Mouse (Mus musculus) cerebellum, adult 8-10 months (tissue): ENCODE measurements at regions not wholly inside any gene's neighbourhood (a gene's known extent, or its start where the extent isn't known, plus 50 kb on each side); places are given as distances from the start of the nearest gene placed in this dataset.

Source experiments
- DNase-seq: peaks from one replicate; pipeline ENCODE4 v3.0.0; 2022

- peak; percentile 53 for DNase-seq
These were observed 129.4 kb upstream of the Tll1 start for GRCm38 (mm10) chr8:64335495-64335894.

- no peak for DNase-seq
These were observed 117.9 kb upstream of the Tll1 start for GRCm38 (mm10) chr8:64323985-64324384.

DNA sequence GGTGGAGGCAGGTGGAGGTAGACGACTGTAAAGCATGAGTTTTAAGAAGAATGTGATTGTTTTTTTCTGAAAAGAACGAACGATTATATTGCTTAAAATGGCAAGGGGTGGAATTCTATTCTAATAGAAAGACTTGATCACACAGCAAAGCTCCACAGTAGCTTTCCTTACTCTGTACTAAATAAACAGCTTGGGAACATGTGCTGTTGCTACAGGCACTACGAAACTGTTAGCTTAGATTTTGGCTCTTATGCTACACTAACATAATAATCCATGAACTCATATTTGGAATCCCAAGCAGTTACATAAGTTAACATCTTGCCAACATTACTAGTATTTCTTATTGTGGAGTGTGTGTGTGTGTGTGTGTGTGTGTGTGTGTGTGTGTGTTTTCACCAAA, 114.3 kb upstream of the Tll1 start:
- no peak for DNase-seq

DNA sequence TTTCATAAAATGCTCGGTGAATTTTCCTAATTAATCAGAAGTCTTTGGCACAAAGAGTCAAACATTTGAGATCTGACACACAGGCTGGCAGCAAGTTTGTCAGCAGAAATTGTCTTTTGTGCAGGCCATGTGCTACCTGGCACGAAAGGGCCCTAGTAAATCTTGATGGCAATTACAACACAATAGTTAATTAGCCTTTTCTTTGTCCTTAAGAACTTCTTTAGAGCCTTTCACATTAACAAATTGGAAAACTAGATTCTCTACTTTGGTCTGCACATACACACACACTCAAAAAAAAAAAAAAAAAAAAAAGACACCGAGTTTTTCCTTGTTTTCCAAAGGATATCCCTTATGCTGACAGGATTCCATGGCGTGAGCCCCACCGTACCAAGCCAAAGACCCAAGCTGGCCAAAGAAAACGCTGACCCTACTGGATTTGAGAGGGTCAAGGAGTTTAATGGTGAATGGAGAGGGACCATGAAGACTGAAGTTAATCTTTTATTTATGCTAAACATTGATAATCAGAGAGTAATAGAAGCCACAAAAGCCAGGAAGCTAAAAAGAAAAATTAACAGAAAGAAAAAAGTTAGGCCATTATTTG, 113.2 kb upstream of the Tll1 start:
- no peak for DNase-seq

- no peak for DNase-seq
These were observed 112.6 kb upstream of the Tll1 start for GRCm38 (mm10) chr8:64318524-64319219.

- no peak for DNase-seq
These were observed 111.7 kb upstream of the Tll1 start for GRCm38 (mm10) chr8:64317815-64318214.

- no peak for DNase-seq
These were observed 101.9 kb upstream of the Tll1 start for GRCm38 (mm10) chr8:64307995-64308394.

DNA sequence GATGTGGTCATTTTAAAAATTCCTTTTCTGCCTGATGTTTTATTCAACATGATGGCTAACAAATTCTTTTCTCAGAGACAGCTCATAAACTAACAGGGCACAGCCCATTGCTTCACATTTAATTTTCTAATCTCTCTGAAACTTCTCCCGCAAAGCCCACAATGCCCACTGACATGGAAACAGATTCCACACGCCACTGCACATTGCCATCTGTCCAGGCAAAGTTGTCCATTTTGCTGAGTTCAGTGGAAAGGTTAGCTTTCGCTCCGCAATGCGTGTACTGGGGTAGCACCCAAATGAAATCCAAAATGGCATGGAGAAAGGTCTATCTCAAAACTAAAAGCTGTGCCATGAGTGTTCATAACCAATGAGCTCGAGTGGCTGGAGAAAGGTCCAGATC, 76.7 kb upstream of the Tll1 start:
- DNase-seq, result peak; percentile 18

GRCm38 (mm10) chr8:64281598-64281997, 75.5 kb upstream of the Tll1 start:
- DNase-seq, result no peak

DNA sequence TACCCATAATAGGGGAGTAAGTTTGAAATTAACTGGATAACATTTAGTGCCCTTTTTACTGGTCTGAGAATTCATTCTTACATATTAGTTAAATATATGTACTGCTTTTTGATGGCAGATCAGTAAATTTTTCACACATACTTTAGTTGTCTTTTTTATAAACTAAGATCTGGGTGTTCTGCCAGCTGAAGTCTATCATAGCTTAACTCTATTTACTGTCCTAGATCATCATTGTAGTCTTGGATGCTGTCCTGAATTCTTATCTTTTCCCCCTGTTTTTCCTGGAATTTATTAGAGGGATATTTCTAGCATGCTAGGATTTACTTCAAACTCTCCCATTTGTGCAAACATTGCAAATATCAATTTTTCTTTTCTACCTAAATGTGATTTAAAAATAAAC, 74.3 kb upstream of the Tll1 start:
- no peak for DNase-seq

DNA sequence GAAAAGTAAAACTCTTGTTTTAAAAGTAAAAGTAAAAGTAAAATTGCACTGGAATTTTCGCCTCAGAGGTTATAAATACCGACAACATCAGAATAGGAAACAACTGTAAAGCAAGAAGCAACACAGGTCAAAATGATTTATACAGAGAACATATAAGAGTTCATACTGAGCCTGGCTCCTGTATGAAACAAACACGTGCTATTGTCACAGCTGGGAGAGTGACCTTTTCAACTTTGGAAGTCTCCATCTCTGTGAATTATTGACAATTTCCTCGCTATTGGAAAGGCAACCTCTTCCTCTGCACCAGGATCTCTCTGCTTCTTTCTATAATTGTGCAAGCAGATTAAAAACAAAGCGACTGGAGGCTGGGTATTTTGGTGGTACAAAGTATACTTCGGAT, 70.0 kb upstream of the Tll1 start:
- DNase-seq, result no peak

GRCm38 (mm10) chr8:64265304-64265945, 59.4 kb upstream of the Tll1 start:
- DNase-seq, result peak; percentile 50
